Mouse (Mus musculus): ENCODE results near the gene Sirt7.
A peak's percentile ranks its signal among the peaks of the same experiment; 100 is the strongest.

DNA sequence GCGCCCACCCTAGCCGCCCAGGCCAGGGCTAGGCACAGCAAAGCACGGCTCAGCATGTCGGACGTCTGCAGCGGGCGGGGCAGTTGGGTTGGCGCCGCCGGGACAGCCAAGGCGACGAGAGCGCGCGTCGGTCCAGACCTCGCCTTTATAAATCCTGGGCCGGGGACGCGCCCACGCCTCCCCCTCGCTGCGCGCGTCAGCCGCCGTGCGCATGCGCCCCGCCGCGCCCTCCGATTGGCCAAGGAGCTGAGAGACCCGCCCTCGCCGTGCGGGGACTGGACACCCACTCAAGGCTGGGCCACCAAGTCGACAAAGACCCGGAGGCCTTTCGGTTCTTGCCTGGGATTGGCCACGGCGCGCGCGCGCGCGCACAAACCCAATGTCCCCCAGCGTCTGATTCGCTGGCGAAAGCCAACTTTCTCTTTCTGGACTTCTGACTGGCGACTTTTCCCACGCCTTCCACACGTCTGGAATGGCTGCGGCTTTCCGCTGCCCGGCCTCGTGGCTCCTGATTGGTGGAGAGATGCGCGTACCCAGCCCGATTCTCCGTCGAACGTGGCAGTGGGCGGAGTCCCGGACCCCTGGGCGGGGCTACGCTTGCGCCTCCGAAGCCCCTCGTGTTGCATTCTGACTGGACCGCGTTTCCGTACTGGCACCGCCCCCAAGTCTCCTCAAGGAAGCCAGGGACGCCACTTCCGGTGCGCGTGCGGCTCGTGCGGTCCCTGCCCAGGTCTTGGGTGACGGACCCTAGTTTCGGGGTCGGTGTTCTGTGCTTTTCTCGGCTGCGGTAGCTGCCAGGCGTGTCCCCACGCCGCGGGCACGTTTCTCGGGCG is 52.1 kb downstream of the Sirt7 start, which contains the start of gene P4hb:
- TF ChIP-seq POLR2A (IDR thresholded peaks at IDR 0.05; ENCODE audit: borderline replicate concordance, extremely low read depth, low read depth, low read length) (peak; percentile 97), CTCF (IDR thresholded peaks at IDR 0.05; ENCODE audit: insufficient read depth, low read length) (no peak)

Data from lung, adult 2 months (tissue).